Mouse (Mus musculus) left cerebral cortex, adult 18-20 months (tissue): ENCODE data around the gene Rap1gds1. TPM values are rescaled to one million over a fixed set of nuclear protein-coding genes. Genes with fewer than 3 reads are reported as not detected.
A peak's percentile ranks its signal among the peaks of the same experiment; 100 is the strongest.

Experiments
- DNase-seq, 2 experiments: peaks; one replicate each; pipeline ENCODE4 v3.0.0; 2021 to 2022; ENCODE audit warnings: low spot score in 2 of 2, mixed read lengths in 1 of 2
- total RNA-seq, 2 experiments: library from RNA; stranded (reverse); gene quantifications; 2 replicates each; pipeline ENCODE4 v1.2.3; 2021

The Rap1gds1 gene
- total RNA-seq, 2 experiments from 2014 or later, result 257 to 260 TPM

GRCm38 (mm10) chr3:138955220-138955619 lies 119.8 kb downstream of the Rap1gds1 start:
- no peak for DNase-seq

GRCm38 (mm10) chr3:138949081-138949480 lies 125.9 kb downstream of the Rap1gds1 start:
- peak; percentile 58 to 72 for DNase-seq

- no peak for DNase-seq
Observed at GRCm38 (mm10) chr3:138945516-138945915, 129.5 kb downstream of the Rap1gds1 start.

GRCm38 (mm10) chr3:138941604-138942003 lies 133.4 kb downstream of the Rap1gds1 start:
- DNase-seq, result no peak

GRCm38 (mm10) chr3:138937241-138937640 lies 137.8 kb downstream of the Rap1gds1 start:
- DNase-seq, result no peak

GRCm38 (mm10) chr3:138936780-138937179 lies 138.2 kb downstream of the Rap1gds1 start:
- DNase-seq, result no peak

GRCm38 (mm10) chr3:138927437-138927836 lies 147.6 kb downstream of the Rap1gds1 start:
- DNase-seq, result no peak

- DNase-seq, result no peak
Observed at GRCm38 (mm10) chr3:138926161-138926560, 148.8 kb downstream of the Rap1gds1 start.

- DNase-seq, result no peak
Observed at GRCm38 (mm10) chr3:138918241-138918640, 156.8 kb downstream of the Rap1gds1 start.

GRCm38 (mm10) chr3:138917016-138917415 lies 158.0 kb downstream of the Rap1gds1 start:
- DNase-seq, result no peak

- no peak for DNase-seq
Observed at GRCm38 (mm10) chr3:138916591-138916990, 158.4 kb downstream of the Rap1gds1 start.

GRCm38 (mm10) chr3:138914626-138915288 lies 160.2 kb downstream of the Rap1gds1 start:
- DNase-seq, result no peak

- DNase-seq, result no peak
Observed at GRCm38 (mm10) chr3:138912504-138912903, 162.5 kb downstream of the Rap1gds1 start.

- no peak for DNase-seq
Observed at GRCm38 (mm10) chr3:138909313-138909712, 165.7 kb downstream of the Rap1gds1 start.

- DNase-seq, result peak; percentile 64 to 74
Observed at GRCm38 (mm10) chr3:138906112-138906880, 168.7 kb downstream of the Rap1gds1 start.

GRCm38 (mm10) chr3:138905678-138906077 lies 169.3 kb downstream of the Rap1gds1 start:
- DNase-seq, result peak in 1 of 2 experiments; percentile 47

GRCm38 (mm10) chr3:138900571-138901141 lies 174.3 kb downstream of the Rap1gds1 start:
- peak; percentile 46 to 59 for DNase-seq

GRCm38 (mm10) chr3:138898055-138898454 lies 176.9 kb downstream of the Rap1gds1 start:
- DNase-seq, result no peak

- DNase-seq, result no peak
Observed at GRCm38 (mm10) chr3:138897500-138897899, 177.5 kb downstream of the Rap1gds1 start.

- no peak for DNase-seq
Observed at GRCm38 (mm10) chr3:138893520-138893919, 181.5 kb downstream of the Rap1gds1 start.

GRCm38 (mm10) chr3:138889769-138890295 lies 185.2 kb downstream of the Rap1gds1 start:
- no peak for DNase-seq

GRCm38 (mm10) chr3:138889214-138889613 lies 185.8 kb downstream of the Rap1gds1 start:
- no peak for DNase-seq
